ENCODE assay signal across 27 mouse cellular contexts in the genomic region with DNA sequence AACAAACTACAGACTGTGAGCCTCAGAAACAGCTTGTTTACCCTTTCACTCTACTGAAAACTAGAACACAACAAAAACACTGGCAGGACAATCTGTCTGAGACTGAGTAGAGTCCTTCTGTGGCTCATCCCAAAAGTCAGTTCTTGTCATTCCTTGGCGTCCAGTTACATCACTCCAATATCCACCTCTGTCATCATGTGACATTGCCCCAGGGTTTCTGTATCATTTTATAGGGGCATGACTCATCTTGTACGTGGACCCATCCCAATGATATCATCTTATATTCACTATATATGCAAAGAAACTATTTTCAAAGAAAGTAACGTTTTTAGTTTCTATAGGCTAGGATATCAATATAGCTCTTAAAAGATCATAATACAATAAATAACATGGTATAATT.
"Had no signal": no experiment of that assay in that cellular context is flagged by ENCODE, and none has a peak within 500 bp of the region (broad histone marks: within the 10 kb centered on the region; RNA-seq: fewer than 3 reads in every experiment).

No protein-coding gene starts in this region.

- H3K9me3 ChIP-seq: embryonic facial prominence, embryonic 10.5 days; embryonic facial prominence, embryonic 12.5 days; embryonic facial prominence, embryonic 13.5 days; embryonic facial prominence, embryonic 15.5 days; forebrain, embryonic 10.5 days; forebrain, embryonic 12.5 days; forebrain, embryonic 13.5 days; forebrain, embryonic 15.5 days had no signal

- H3K36me3 ChIP-seq: embryonic facial prominence, embryonic 10.5 days; embryonic facial prominence, embryonic 12.5 days; embryonic facial prominence, embryonic 13.5 days; embryonic facial prominence, embryonic 15.5 days; forebrain, embryonic 10.5 days; forebrain, embryonic 12.5 days; forebrain, embryonic 15.5 days had no signal

- H3K9ac ChIP-seq: embryonic facial prominence, embryonic 12.5 days; embryonic facial prominence, embryonic 13.5 days; embryonic facial prominence, embryonic 15.5 days; forebrain, embryonic 12.5 days; forebrain, embryonic 13.5 days; forebrain, embryonic 15.5 days; forebrain, postnatal 0 days had no signal

- H3K4me3 ChIP-seq: embryonic facial prominence, embryonic 10.5 days; embryonic facial prominence, embryonic 12.5 days; embryonic facial prominence, embryonic 13.5 days; embryonic facial prominence, embryonic 15.5 days; erythroblast, embryonic 14.5 days; forebrain, embryonic 10.5 days; forebrain, embryonic 12.5 days; forebrain, embryonic 13.5 days; forebrain, embryonic 15.5 days; gastrocnemius, adult 2 months; heart, adult 2 months had no signal

- ATAC-seq: forebrain, embryonic 13.5 days; forebrain, embryonic 14.5 days; forebrain, embryonic 15.5 days; forebrain, embryonic 16.5 days; forebrain, postnatal 0 days had no signal

- H3K4me1 ChIP-seq: embryonic facial prominence, embryonic 10.5 days; embryonic facial prominence, embryonic 12.5 days; embryonic facial prominence, embryonic 13.5 days; embryonic facial prominence, embryonic 15.5 days; forebrain, embryonic 10.5 days; forebrain, embryonic 12.5 days; forebrain, embryonic 13.5 days; forebrain, embryonic 15.5 days had no signal

- H3K27ac ChIP-seq: embryonic facial prominence, embryonic 10.5 days; embryonic facial prominence, embryonic 12.5 days; embryonic facial prominence, embryonic 13.5 days; embryonic facial prominence, embryonic 15.5 days; forebrain, embryonic 10.5 days; forebrain, embryonic 12.5 days; forebrain, embryonic 13.5 days; forebrain, embryonic 15.5 days; gastrocnemius, adult 2 months; heart, adult 2 months had no signal

- H3K4me2 ChIP-seq: embryonic facial prominence, embryonic 12.5 days; embryonic facial prominence, embryonic 13.5 days; embryonic facial prominence, embryonic 15.5 days; forebrain, embryonic 12.5 days; forebrain, embryonic 13.5 days; forebrain, embryonic 15.5 days had no signal

- H3K27me3 ChIP-seq: embryonic facial prominence, embryonic 12.5 days; embryonic facial prominence, embryonic 13.5 days; embryonic facial prominence, embryonic 15.5 days; forebrain, embryonic 12.5 days; forebrain, embryonic 13.5 days; forebrain, embryonic 15.5 days had no signal

- DNase-seq: cerebellum, adult 9-10 months; cerebellum, adult 9-11 months; cerebellum, postnatal 10 days; cerebellum, postnatal 14 days; cerebellum, postnatal 25 days; cerebellum, postnatal 36 days; embryo, embryonic 11 days; forebrain, postnatal 0 days; gastrocnemius, adult 2 months; gastrocnemius, postnatal 10 days; gastrocnemius, postnatal 14 days; gastrocnemius, postnatal 25 days; gastrocnemius, postnatal 36 days; heart, adult 11 months; heart, adult 18-20 months; heart, adult 2 months had no signal
